Mouse (Mus musculus) testis, adult 2 months (tissue): ENCODE data around the gene Scgb1c1.

Experiments used
- CTCF ChIP-seq: fragments of 200-500 bp; IDR thresholded peaks from 2 replicates; pipeline ENCODE4 v1.5.1; 2012; ENCODE audit warnings: low read depth, mild to moderate bottlenecking, inconsistent platforms, low read length, moderate library complexity; ENCODE audit not compliant: control insufficient read depth, insufficient read depth, insufficient replicate concordance
- POLR2A ChIP-seq: fragments of 200-500 bp; IDR thresholded peaks from 2 replicates; pipeline ENCODE4 v1.6.1; 2012; ENCODE audit warnings: low read depth, mild to moderate bottlenecking, inconsistent platforms, low read length, moderate library complexity; ENCODE audit not compliant: control insufficient read depth

DNA sequence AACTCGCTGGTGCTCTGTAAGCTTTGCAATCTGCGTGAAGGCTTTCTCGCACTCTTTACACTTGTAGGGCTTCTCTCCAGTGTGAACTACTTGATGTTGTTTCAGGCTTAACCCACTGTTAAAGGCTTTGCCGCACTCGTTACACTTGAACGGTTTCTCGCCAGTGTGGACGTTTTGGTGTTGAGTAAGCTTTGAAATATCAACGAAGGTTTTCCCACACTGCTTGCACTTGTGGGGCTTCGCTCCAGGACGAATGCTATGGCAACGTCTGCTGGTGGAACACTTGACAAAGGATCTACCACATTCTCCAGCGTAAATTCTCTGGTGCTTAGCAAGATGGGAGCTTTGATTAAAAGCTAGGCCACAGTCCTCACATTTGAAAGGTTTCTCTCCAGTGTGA is 33.6 kb upstream of the Scgb1c1 start:
- no peak for TF ChIP-seq CTCF
- TF ChIP-seq POLR2A, result no peak
